Mouse (Mus musculus) forebrain, embryonic 10.5 days (tissue): ENCODE results near the gene Gm37240. TPM values are rescaled to one million over a fixed set of nuclear protein-coding genes. Genes with fewer than 3 reads are reported as not detected.

ENCODE experiments used
- DNase-seq: peaks from one replicate; pipeline ENCODE4 v3.0.0-alpha.2; 2017; ENCODE audit warnings: low spot score; ENCODE audit errors: extremely low spot score
- H3K27ac ChIP-seq: fragments of 300-500 bp; sonication (generic); 2 replicates; pipeline ENCODE4 v1.5.1; 2016; ENCODE audit warnings: mild to moderate bottlenecking
- H3K27me3 ChIP-seq: fragments of 300-500 bp; sonication (generic); 2 replicates; pipeline ENCODE4 v1.6.1; 2016; ENCODE audit warnings: mild to moderate bottlenecking; ENCODE audit not compliant: poor library complexity, severe bottlenecking
- H3K36me3 ChIP-seq: fragments of 300-500 bp; sonication (generic); replicated peaks from 2 replicates; pipeline ENCODE4 v1.6.1; 2016; ENCODE audit warnings: mild to moderate bottlenecking, moderate library complexity
- H3K4me1 ChIP-seq: fragments of 300-500 bp; sonication (generic); 2 replicates; pipeline ENCODE4 v1.6.1; 2016
- H3K4me3 ChIP-seq: fragments of 300-500 bp; sonication (generic); 2 replicates; pipeline ENCODE4 v1.5.1; 2016; ENCODE audit warnings: mild to moderate bottlenecking, moderate library complexity
- H3K9me3 ChIP-seq: fragments of 300-500 bp; sonication (generic); 2 replicates; pipeline ENCODE4 v1.6.1; 2016; ENCODE audit warnings: mild to moderate bottlenecking, moderate library complexity
- WGBS: fragments of 180-500 bp; shearing (Covaris S2); methylation state at CpG from one replicate; pipeline ENCODE4 v1.1.7; 2016; 5-methylcytosine and 5-hydroxymethylcytosine counted together
- polyA plus RNA-seq: library from polyadenylated mRNA; unstranded; fragments of >200 nt; fragmentation: Nextera tagmentation; extraction: Ambion mirVana; gene quantifications from 2 replicates; pipeline ENCODE4 v1.2.1, GENCODE M21; 2016

Gene Gm37240
- polyA plus RNA-seq, 1 experiment from 2014 or later, result 0.77 TPM

GRCm38 (mm10) chr3:85397816-85398482 is 489.4 kb downstream of the Gm37240 start:
- Histone ChIP-seq H3K27ac (no peak overlapping the region), H3K27me3 (no peaks in the 10 kb centered on the region), H3K4me1 (peaks cover under 1% of the 10 kb centered on the region), H3K4me3 (no peak overlapping the region), H3K36me3 (no peaks in the 10 kb centered on the region), H3K9me3 (peaks cover 15% of the 10 kb centered on the region)
- no peak for DNase-seq

GRCm38 (mm10) chr3:85393395-85393794 is 493.9 kb downstream of the Gm37240 start:
- Histone ChIP-seq H3K27ac (no peak overlapping the region), H3K36me3 (no peaks in the 10 kb centered on the region), H3K9me3 (peaks cover 18% of the 10 kb centered on the region), H3K27me3 (no peaks in the 10 kb centered on the region), H3K4me1 (no peaks in the 10 kb centered on the region), H3K4me3 (no peak overlapping the region)
- WGBS, result 94% methylated on average over 3 of the region's 3 CpGs
- DNase-seq, result no peak

DNA sequence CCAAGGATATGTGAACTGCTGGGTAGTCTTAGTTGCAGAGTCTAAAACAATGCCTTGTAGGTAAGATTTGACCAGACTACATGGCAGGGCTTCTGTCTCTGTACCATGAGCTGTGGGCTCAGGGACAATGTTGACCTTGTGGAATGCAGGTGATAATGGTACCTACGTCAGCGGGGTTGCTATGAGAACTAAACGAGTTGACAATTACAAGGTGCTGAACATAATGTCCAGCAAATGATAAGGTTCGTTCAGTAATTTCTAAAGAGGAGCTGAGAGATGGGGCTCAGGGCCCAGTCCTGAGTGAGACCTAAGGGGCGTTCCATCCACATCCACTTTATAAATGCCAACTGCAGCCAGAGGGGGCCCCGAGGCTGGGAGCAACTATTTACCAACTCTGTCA is 495.6 kb downstream of the Gm37240 start:
- Histone ChIP-seq H3K4me1 (no peaks in the 10 kb centered on the region), H3K9me3 (peaks cover 14% of the 10 kb centered on the region), H3K36me3 (no peaks in the 10 kb centered on the region), H3K4me3 (no peak overlapping the region), H3K27me3 (no peaks in the 10 kb centered on the region), H3K27ac (no peak overlapping the region)
- no peak for DNase-seq
- 92% methylated on average over 6 of the region's 6 CpGs for WGBS

DNA sequence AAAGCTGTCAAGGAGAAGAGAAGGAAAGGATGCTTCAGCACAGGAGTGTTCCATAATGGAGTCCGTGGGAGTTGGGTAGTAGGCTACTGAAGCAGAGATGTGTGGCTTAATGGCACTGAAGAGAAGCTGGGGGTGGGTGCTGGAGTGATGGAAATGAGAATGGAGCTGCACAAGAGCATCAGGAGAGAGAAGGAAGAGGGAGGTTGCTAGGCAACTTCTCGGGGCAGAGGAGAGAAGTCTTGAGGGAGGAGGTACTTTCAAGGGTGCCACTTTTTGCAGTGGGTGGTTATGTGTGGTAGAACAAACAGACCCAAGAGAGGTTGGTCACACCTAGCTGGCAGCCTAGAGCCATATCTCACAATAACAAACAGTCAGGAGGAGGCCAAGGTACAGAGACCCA is 496.2 kb downstream of the Gm37240 start:
- H3K27me3 ChIP-seq, result no peaks in the 10 kb centered on the region
- no peaks in the 10 kb centered on the region for H3K36me3 ChIP-seq
- WGBS, result 85% methylated on average over 2 of the region's 2 CpGs
- no peak for DNase-seq
- H3K4me1 ChIP-seq, result no peaks in the 10 kb centered on the region
- peaks cover 8% of the 10 kb centered on the region for H3K9me3 ChIP-seq
- no peak overlapping the region for H3K4me3 ChIP-seq
- no peak overlapping the region for H3K27ac ChIP-seq

GRCm38 (mm10) chr3:85385371-85385770 is 501.9 kb downstream of the Gm37240 start:
- H3K4me3 ChIP-seq, result no peak overlapping the region
- H3K9me3 ChIP-seq, result no peaks in the 10 kb centered on the region
- no peaks in the 10 kb centered on the region for H3K4me1 ChIP-seq

DNA sequence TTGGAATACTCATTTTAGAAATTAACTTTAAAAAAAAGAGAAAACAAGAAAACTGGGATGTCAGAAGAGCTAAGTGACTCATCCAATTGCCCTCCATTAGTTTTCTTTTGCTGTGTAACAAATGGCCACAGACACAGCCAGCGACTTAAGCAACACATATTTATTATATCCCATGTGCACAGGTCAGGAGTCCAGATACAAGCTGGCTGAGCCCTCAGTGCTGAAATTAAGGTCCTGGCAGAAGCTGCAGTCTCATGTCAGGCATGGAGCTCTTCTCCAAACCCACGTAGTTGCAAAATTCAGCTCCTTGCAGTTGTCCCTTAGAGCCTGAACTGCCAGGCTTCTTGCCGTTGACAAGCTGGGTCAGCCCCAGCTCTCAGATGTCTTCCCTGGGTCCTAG is 504.0 kb downstream of the Gm37240 start:
- no peaks in the 10 kb centered on the region for H3K36me3 ChIP-seq
- 96% methylated on average over 3 of the region's 3 CpGs for WGBS
- no peak for DNase-seq
- H3K9me3 ChIP-seq, result no peaks in the 10 kb centered on the region
- no peak overlapping the region for H3K27ac ChIP-seq
- no peak overlapping the region for H3K4me3 ChIP-seq
- no peaks in the 10 kb centered on the region for H3K27me3 ChIP-seq
- H3K4me1 ChIP-seq, result peaks cover 5% of the 10 kb centered on the region

More at GRCm38 (mm10) chr3:85385371-85385770, 501.9 kb downstream of the Gm37240 start:
- Histone ChIP-seq H3K27ac (no peak overlapping the region), H3K27me3 (no peaks in the 10 kb centered on the region), H3K36me3 (no peaks in the 10 kb centered on the region)
- DNase-seq, result no peak

DNA sequence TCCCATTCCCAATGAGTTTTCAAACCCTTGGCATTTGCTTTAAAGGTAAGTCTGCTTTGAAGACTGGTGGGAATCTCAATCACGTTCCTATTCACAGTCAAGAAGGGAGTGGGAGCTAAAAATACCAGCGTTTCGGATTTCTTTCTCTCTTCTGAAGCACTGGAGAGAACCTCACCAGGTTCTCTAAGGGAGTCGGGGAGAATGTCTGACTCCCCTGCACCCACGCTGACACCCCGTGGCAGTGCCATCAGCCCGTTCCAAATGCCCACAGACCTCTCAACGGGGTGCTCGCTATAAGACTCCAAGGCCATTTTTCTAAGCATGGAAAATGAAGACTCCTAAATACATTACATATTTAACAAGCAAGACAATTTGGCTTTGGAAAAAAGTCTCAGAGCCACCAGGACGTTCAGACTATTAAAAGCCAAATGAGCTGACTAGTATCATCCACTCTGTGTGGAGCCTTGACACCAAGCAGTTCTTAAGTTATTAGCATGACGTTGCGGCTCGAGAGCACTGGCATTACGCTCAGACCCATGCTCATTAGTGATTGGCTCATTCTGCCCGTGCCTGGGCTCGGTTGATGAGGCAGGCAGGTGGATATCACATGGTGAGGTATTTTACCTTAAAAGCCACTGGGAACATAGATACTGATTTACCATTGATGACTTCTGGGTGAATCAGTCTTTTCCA is 508.5 kb downstream of the Gm37240 start:
- Histone ChIP-seq H3K4me1 (peaks cover 6% of the 10 kb centered on the region), H3K4me3 (no peak overlapping the region), H3K27me3 (no peaks in the 10 kb centered on the region), H3K27ac (no peak overlapping the region), H3K36me3 (no peaks in the 10 kb centered on the region), H3K9me3 (no peaks in the 10 kb centered on the region; the same call in 1 of the 2 replicates)
- DNase-seq, result no peak
- 72% methylated on average over 16 of the region's 16 CpGs for WGBS

DNA sequence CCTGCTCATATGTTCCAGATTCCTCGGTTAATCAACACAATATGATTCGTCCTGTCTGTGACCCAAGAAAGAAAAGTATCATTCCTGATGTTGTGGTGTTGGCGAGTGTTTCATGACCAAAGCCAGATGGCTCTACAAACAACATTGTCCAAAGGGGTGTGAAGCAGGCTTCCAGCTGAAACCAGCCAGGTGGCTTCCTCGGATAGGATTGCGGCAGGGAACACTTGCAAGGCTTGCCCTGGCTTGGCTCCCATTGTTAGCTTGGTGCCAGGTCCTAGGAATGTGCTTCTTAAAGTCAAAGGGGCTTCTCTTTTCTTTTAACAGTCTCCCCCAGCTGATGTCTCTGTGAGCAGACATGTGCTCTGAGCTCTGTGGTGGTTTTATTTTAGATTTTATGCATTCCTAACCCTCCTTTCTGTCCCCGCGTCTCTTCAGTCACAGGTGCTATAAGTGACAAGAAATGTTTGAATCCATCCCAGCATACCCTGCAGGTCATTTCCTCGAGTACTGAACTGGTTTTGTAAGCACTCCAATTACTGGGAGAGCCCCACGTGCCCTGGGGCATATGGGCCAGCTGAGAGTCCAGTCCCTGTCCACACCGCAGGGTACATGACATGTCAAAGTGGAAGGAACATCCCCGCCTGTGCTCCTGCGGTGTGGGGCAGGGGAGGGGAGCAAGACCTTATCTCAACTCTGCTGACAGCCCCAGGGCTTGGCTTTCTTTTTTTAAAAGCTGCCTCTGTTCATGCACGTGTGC is 509.2 kb downstream of the Gm37240 start:
- H3K4me1 ChIP-seq, result peaks cover 8% of the 10 kb centered on the region
- no peaks in the 10 kb centered on the region for H3K36me3 ChIP-seq
- H3K9me3 ChIP-seq, result no peaks in the 10 kb centered on the region; the same call in 1 of the 2 replicates
- DNase-seq, result no peak
- no peak overlapping the region for H3K27ac ChIP-seq
- H3K4me3 ChIP-seq, result no peak overlapping the region
- no peaks in the 10 kb centered on the region for H3K27me3 ChIP-seq
- WGBS, result 61% methylated on average over 13 of the region's 13 CpGs

DNA sequence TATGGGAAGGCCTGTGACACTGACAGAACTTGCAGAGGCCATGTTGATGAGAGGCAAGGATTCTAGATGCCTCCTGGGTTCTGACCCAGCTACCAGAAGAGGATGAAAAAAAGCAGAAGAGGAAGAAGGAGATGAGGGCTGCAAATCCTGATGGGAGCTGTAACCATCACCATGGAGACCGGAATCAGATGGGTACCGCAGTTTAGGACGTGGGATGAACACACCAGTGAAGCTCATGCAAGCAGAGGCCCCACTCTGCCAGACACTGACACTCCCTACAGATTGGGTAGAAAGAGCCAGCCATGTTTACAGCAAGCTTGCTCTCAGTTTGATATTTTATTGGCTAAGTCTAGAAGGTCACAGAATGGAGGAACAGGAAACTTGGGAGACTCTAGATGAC is 509.8 kb downstream of the Gm37240 start:
- H3K4me3 ChIP-seq, result no peak overlapping the region
- no peak overlapping the region for H3K27ac ChIP-seq
- 96% methylated on average over 3 of the region's 3 CpGs for WGBS

DNA sequence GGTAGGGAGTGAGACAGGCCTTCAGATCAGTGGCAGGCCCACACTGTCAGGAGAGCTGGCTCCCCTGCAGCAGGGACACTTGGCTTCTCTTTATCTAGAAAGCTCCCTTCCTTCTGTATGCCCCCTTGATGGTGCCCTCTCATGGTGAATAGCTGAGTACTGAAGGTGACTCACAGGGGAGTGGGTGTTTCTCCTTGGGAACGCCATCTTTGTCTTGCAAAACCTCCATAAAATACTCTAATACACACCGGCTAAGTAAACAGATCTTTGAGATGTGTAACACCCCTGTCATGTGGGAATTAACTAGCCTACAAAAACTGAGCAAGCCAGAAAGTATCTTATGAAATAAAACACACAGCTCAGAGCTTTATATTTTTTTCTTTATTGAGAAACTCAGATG is 510.8 kb downstream of the Gm37240 start:
- Histone ChIP-seq H3K27me3 (no peaks in the 10 kb centered on the region), H3K36me3 (no peaks in the 10 kb centered on the region), H3K4me3 (no peak overlapping the region), H3K4me1 (peaks cover 17% of the 10 kb centered on the region), H3K9me3 (no peaks in the 10 kb centered on the region; the same call in 1 of the 2 replicates), H3K27ac (no peak overlapping the region)
- no peak for DNase-seq
- WGBS, result 91% methylated on average over 2 of the region's 2 CpGs

More for the DNA sequence above, 509.8 kb downstream of the Gm37240 start:
- peaks cover 12% of the 10 kb centered on the region for H3K4me1 ChIP-seq
- no peaks in the 10 kb centered on the region; the same call in 1 of the 2 replicates for H3K9me3 ChIP-seq
- DNase-seq, result no peak
- H3K27me3 ChIP-seq, result no peaks in the 10 kb centered on the region
- H3K36me3 ChIP-seq, result no peaks in the 10 kb centered on the region

DNA sequence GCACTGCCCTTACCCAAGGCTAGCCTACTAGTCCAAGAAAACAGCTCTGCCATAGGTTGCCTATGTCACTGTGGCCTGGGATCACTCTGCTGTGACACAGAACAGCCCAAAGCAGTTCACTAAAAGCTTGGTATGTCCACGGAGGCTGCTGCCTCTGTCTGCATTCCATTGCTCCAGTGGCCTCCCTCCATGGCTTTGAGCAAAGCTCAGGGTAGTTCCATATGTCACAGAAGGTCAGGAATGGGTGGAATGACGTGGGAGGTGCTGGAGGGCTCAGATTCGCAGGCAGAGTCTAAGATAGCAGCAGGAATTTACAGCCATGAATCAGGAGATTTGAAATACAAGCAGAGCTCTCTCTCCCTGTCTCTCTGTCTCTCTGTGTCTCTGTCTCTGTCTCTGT is 514.3 kb downstream of the Gm37240 start:
- Histone ChIP-seq H3K4me3 (no peak overlapping the region), H3K4me1 (peaks cover 22% of the 10 kb centered on the region), H3K27ac (no peak overlapping the region), H3K27me3 (no peaks in the 10 kb centered on the region), H3K36me3 (no peaks in the 10 kb centered on the region), H3K9me3 (no peaks in the 10 kb centered on the region; the same call in 1 of the 2 replicates)
- 41% methylated on average over 3 of the region's 3 CpGs for WGBS
- no peak for DNase-seq

DNA sequence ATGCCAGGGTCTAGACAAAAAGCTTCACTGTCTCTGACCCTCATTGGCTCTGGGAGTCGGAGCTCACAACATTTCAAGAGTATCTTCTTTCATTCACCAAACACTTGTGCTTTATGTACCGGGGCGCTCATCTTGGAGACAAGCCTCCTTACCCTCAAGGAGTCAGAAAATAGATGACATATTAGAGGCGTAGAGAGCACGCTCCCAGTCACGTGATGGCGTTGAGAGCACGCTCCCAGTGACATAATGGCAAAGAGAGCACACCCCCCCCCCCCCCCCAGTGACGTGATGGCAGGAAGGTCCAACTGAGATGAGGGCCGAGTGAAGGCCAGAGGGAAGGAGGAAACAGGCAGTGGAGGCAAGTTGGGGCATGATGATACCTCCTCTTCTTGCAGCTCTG is 517.5 kb downstream of the Gm37240 start:
- no peaks in the 10 kb centered on the region for H3K9me3 ChIP-seq
- H3K4me1 ChIP-seq, result peaks cover 22% of the 10 kb centered on the region
- no peaks in the 10 kb centered on the region for H3K27me3 ChIP-seq
- H3K27ac ChIP-seq, result no peak overlapping the region
- WGBS, result 87% methylated on average over 10 of the region's 10 CpGs
- H3K4me3 ChIP-seq, result no peak overlapping the region
- DNase-seq, result no peak
- H3K36me3 ChIP-seq, result no peaks in the 10 kb centered on the region

DNA sequence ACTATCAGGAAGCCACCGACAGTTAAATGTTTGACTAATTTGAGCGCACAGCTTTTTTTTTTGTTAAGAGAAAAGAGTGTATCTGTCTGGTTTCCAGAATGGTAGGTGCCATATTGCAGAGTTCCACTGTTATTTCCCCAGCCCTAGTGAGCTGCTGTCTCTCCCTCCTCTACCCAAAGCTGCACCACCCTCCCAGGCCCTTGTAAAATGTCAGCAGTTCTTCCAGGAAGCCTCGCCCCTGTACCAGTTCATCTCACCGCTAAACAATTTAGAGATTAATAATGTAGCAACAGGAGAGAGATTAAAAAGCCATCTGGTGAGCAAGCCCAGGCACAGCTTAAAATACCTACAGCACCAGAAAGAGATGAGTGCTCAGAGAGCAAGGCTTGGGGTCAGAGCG is 518.2 kb downstream of the Gm37240 start:
- no peaks in the 10 kb centered on the region for H3K36me3 ChIP-seq
- H3K4me1 ChIP-seq, result peaks cover 22% of the 10 kb centered on the region
- no peak overlapping the region for H3K27ac ChIP-seq
- DNase-seq, result no peak
- H3K4me3 ChIP-seq, result no peak overlapping the region
- no peaks in the 10 kb centered on the region for H3K9me3 ChIP-seq
- 85% methylated on average over 5 of the region's 5 CpGs for WGBS
- no peaks in the 10 kb centered on the region for H3K27me3 ChIP-seq
